10 mouse cellular contexts compared by ENCODE assay signal in genomic region chr4:154910606-154911522, GRCm38 (mm10). TPM values are rescaled to one million over a fixed set of nuclear protein-coding genes. Genes with fewer than 3 reads are reported as not detected.
DNase-seq lines count a peak whose midpoint lies in the region; ATAC-seq and TF ChIP-seq lines count a peak whose summit lies in the region.
"Had no signal": no experiment of that assay in that cellular context is flagged by ENCODE, and none has a peak within 500 bp of the region (broad histone marks: within the 10 kb centered on the region; RNA-seq: fewer than 3 reads in every experiment).

No protein-coding gene starts in this region.

- WGBS in forebrain, embryonic 10.5 days, result 14% methylated on average over 15 of the region's 15 CpGs
- 11% methylated on average over 15 of the region's 15 CpGs for WGBS in forebrain, embryonic 12.5 days
- WGBS in midbrain, embryonic 14.5 days, result 13% methylated on average over 15 of the region's 15 CpGs
- WGBS in midbrain, embryonic 16.5 days, result 11% methylated on average over 15 of the region's 15 CpGs
- WGBS in liver, adult 2 months, result 15% methylated on average over 15 of the region's 15 CpGs
- WGBS in stomach, embryonic 14.5 days, result 25% methylated on average over 15 of the region's 15 CpGs

- no peaks in the 10 kb centered on the region for H3K27me3 ChIP-seq in forebrain, embryonic 10.5 days (ENCODE audit: poor library complexity, severe bottlenecking)
- H3K27me3 ChIP-seq in forebrain, embryonic 12.5 days, result no peaks in the 10 kb centered on the region
- no peaks in the 10 kb centered on the region for H3K27me3 ChIP-seq in midbrain, embryonic 14.5 days (ENCODE audit: control insufficient read depth, insufficient read depth, low read length)
- no peaks in the 10 kb centered on the region for H3K27me3 ChIP-seq in midbrain, embryonic 16.5 days (ENCODE audit: control insufficient read depth, insufficient read depth, low read depth, low read length)
- H3K27me3 ChIP-seq in liver, adult 2 months (ENCODE audit: control insufficient read depth, insufficient read depth, low read length), result no peaks in the 10 kb centered on the region
- H3K27me3 ChIP-seq in stomach, embryonic 14.5 days (ENCODE audit: control insufficient read depth, insufficient read depth, low read length), result no peaks in the 10 kb centered on the region
- H3K27me3 ChIP-seq: embryonic facial prominence, embryonic 12.5 days had no signal

- H3K27ac ChIP-seq in forebrain, embryonic 10.5 days, result peak overlapping the region; percentile 60
- no peak overlapping the region for H3K27ac ChIP-seq in forebrain, embryonic 12.5 days
- H3K27ac ChIP-seq in midbrain, embryonic 14.5 days (replicated peaks; ENCODE audit: low read depth, low read length), result 0 out of 2 replicates have a peak overlapping the region, but pooled peaks have one; percentile 8
- no peak overlapping the region for H3K27ac ChIP-seq in midbrain, embryonic 16.5 days (ENCODE audit: low read length)
- peak overlapping the region; percentile 63 for H3K27ac ChIP-seq in liver, adult 2 months (replicated peaks; ENCODE audit: insufficient read depth, low read depth, low read length)
- peak overlapping the region; percentile 45; the same call in 1 of the 2 replicates for H3K27ac ChIP-seq in stomach, embryonic 14.5 days (ENCODE audit: low read length)
- H3K27ac ChIP-seq: embryonic facial prominence, embryonic 12.5 days had no signal

- peak overlapping the region; percentile 26 for H3K4me3 ChIP-seq in forebrain, embryonic 10.5 days
- H3K4me3 ChIP-seq in forebrain, embryonic 12.5 days (replicated peaks), result no peak overlapping the region
- no peak overlapping the region for H3K4me3 ChIP-seq in midbrain, embryonic 14.5 days (replicated peaks; ENCODE audit: low read depth, low read length)
- H3K4me3 ChIP-seq in midbrain, embryonic 16.5 days (ENCODE audit: low read depth, low read length), result no peak overlapping the region
- H3K4me3 ChIP-seq in liver, adult 2 months (ENCODE audit: insufficient read depth, low read depth, low read length), result no peak overlapping the region
- H3K4me3 ChIP-seq in stomach, embryonic 14.5 days (ENCODE audit: low read depth, low read length), result no peak overlapping the region
- H3K4me3 ChIP-seq: embryonic facial prominence, embryonic 12.5 days had no signal

- H3K79me2 ChIP-seq in liver, adult 2 months (ENCODE audit: control insufficient read depth, insufficient read depth, low read length), result no peaks in the 10 kb centered on the region

- no peaks in the 10 kb centered on the region for H3K9me3 ChIP-seq in forebrain, embryonic 10.5 days
- no peaks in the 10 kb centered on the region for H3K9me3 ChIP-seq in forebrain, embryonic 12.5 days
- no peaks in the 10 kb centered on the region for H3K9me3 ChIP-seq in midbrain, embryonic 14.5 days (ENCODE audit: control insufficient read depth, low read length)
- H3K9me3 ChIP-seq in midbrain, embryonic 16.5 days (replicated peaks; ENCODE audit: control insufficient read depth, low read length, poor library complexity, severe bottlenecking), result no peaks in the 10 kb centered on the region
- no peaks in the 10 kb centered on the region for H3K9me3 ChIP-seq in stomach, embryonic 14.5 days (ENCODE audit: control insufficient read depth, low read depth, low read length)
- H3K9me3 ChIP-seq: embryonic facial prominence, embryonic 12.5 days had no signal

- DNase-seq in forebrain, embryonic 10.5 days (ENCODE audit: extremely low spot score, low spot score), result no peak
- DNase-seq in midbrain, embryonic 14.5 days, result no peak
- peak; percentile 95 for DNase-seq in liver, adult 2 months (ENCODE audit: extremely low read depth, low read depth, low spot score)
- DNase-seq in B cell, adult 2 months, result no peak
- DNase-seq in layer of hippocampus, adult 18-20 months (ENCODE audit: low spot score in 2 of 2), result no peak

- ATAC-seq in forebrain, embryonic 12.5 days (ENCODE audit: low FRiP score), result no peak
- no peak for ATAC-seq in midbrain, embryonic 14.5 days (ENCODE audit: low FRiP score, low TSS enrichment)
- no peak for ATAC-seq in midbrain, embryonic 16.5 days
- no peak for ATAC-seq in stomach, embryonic 14.5 days (ENCODE audit: insufficient number of reproducible peaks, insufficient read depth, low FRiP score, low read depth)

- no peaks in the 10 kb centered on the region for H3K36me3 ChIP-seq in forebrain, embryonic 10.5 days (replicated peaks)
- no peaks in the 10 kb centered on the region for H3K36me3 ChIP-seq in forebrain, embryonic 12.5 days (replicated peaks)
- no peaks in the 10 kb centered on the region for H3K36me3 ChIP-seq in midbrain, embryonic 14.5 days (ENCODE audit: control insufficient read depth, insufficient read depth, low read length)
- H3K36me3 ChIP-seq in midbrain, embryonic 16.5 days (ENCODE audit: control insufficient read depth, insufficient read depth, low read length), result no peaks in the 10 kb centered on the region
- no peaks in the 10 kb centered on the region for H3K36me3 ChIP-seq in liver, adult 2 months (ENCODE audit: control insufficient read depth, insufficient read depth, low read length)
- H3K36me3 ChIP-seq in stomach, embryonic 14.5 days (ENCODE audit: control insufficient read depth, insufficient read depth, low read length), result no peaks in the 10 kb centered on the region
- H3K36me3 ChIP-seq: embryonic facial prominence, embryonic 12.5 days had no signal

- no peak overlapping the region for H3K4me2 ChIP-seq in forebrain, embryonic 12.5 days
- H3K4me2 ChIP-seq in midbrain, embryonic 14.5 days (ENCODE audit: low read length), result no peak overlapping the region
- no peak overlapping the region for H3K4me2 ChIP-seq in midbrain, embryonic 16.5 days (ENCODE audit: low read length)
- 0 out of 2 replicates have a peak overlapping the region, but pooled peaks have one; percentile 17 for H3K4me2 ChIP-seq in stomach, embryonic 14.5 days (replicated peaks; ENCODE audit: low read depth, low read length)
- H3K4me2 ChIP-seq: embryonic facial prominence, embryonic 12.5 days had no signal

- no peak for TF ChIP-seq POLR2A in liver, adult 2 months (IDR thresholded peaks at IDR 0.05; ENCODE audit: extremely low read depth, insufficient read depth, low read length)

- no peak for TF ChIP-seq CTCF in liver, adult 2 months (IDR thresholded peaks at IDR 0.05; ENCODE audit: low read depth, low read length)

- peaks cover 26% of the 10 kb centered on the region for H3K4me1 ChIP-seq in forebrain, embryonic 10.5 days
- H3K4me1 ChIP-seq in forebrain, embryonic 12.5 days, result peaks cover 18% of the 10 kb centered on the region
- 0 out of 2 replicates have a peak, but pooled peaks cover 4% of the 10 kb centered on the region for H3K4me1 ChIP-seq in midbrain, embryonic 14.5 days (ENCODE audit: control insufficient read depth, insufficient read depth, low read length)
- H3K4me1 ChIP-seq in midbrain, embryonic 16.5 days (ENCODE audit: control insufficient read depth, insufficient read depth, low read length), result no peaks in the 10 kb centered on the region
- peaks cover 8% of the 10 kb centered on the region for H3K4me1 ChIP-seq in liver, adult 2 months (ENCODE audit: control insufficient read depth, insufficient read depth, low read length)
- peaks cover 18% of the 10 kb centered on the region for H3K4me1 ChIP-seq in stomach, embryonic 14.5 days (ENCODE audit: control insufficient read depth, insufficient read depth, low read length)

- H3K9ac ChIP-seq in forebrain, embryonic 12.5 days, result no peak overlapping the region
- H3K9ac ChIP-seq in midbrain, embryonic 14.5 days (replicated peaks; ENCODE audit: low read length), result no peak overlapping the region
- no peak overlapping the region for H3K9ac ChIP-seq in midbrain, embryonic 16.5 days (ENCODE audit: low read depth, low read length)
- H3K9ac ChIP-seq in liver, adult 2 months (ENCODE audit: low read depth, low read length), result no peak overlapping the region
- H3K9ac ChIP-seq in stomach, embryonic 14.5 days (replicated peaks; ENCODE audit: low read depth, low read length), result no peak overlapping the region
- H3K9ac ChIP-seq: embryonic facial prominence, embryonic 12.5 days had no signal

RNA-seq across cellular contexts. Expression of gene Fam213b, which starts 11.9 kb away (rescaled TPM):
- 36.1 and 36.3 TPM in 2 replicates for polyA plus RNA-seq in forebrain, embryonic 10.5 days (2016; fragmentation: Nextera tagmentation; extraction: Ambion mirVana)
- 29.8 and 30.3 TPM in 2 replicates for polyA plus RNA-seq in forebrain, embryonic 12.5 days (2016; fragmentation: Nextera tagmentation; extraction: Ambion mirVana)
- polyA plus RNA-seq in midbrain, embryonic 14.5 days (2014; fragmentation: Nextera tagmentation; extraction: Ambion mirVana), result 52.1 and 53.2 TPM in 2 replicates
- polyA plus RNA-seq in midbrain, embryonic 16.5 days (2015; fragmentation: Nextera tagmentation; extraction: Ambion mirVana), result 59.3 and 64.5 TPM in 2 replicates
- 14.8 and 15.2 TPM in 2 replicates for total RNA-seq in liver, adult 2 months (2014; rRNA removed)
- polyA plus RNA-seq in liver, adult 2 months (2012; rRNA removed), result 23.3 and 35.3 TPM in 2 replicates
- 40.1 and 42.5 TPM in 2 replicates for polyA plus RNA-seq in stomach, embryonic 14.5 days (2014; fragmentation: Nextera tagmentation; extraction: Ambion mirVana)
- 10 to 100 TPM; 54.8 to 58.7 TPM for total RNA-seq in layer of hippocampus, adult 18-20 months (2021)

RNA-seq across cellular contexts. Expression of gene Tnfrsf14, which starts 17.5 kb away (rescaled TPM):
- polyA plus RNA-seq in forebrain, embryonic 10.5 days (2016; fragmentation: Nextera tagmentation; extraction: Ambion mirVana), result 0.68 and 0.93 TPM in 2 replicates
- 0.21 and 1.2 TPM in 2 replicates for polyA plus RNA-seq in forebrain, embryonic 12.5 days (2016; fragmentation: Nextera tagmentation; extraction: Ambion mirVana)
- not detected in 2 replicates for polyA plus RNA-seq in midbrain, embryonic 14.5 days (2014; fragmentation: Nextera tagmentation; extraction: Ambion mirVana)
- polyA plus RNA-seq in midbrain, embryonic 16.5 days (2015; fragmentation: Nextera tagmentation; extraction: Ambion mirVana), result 0.42 TPM in 1 of 2 replicates, not detected in the other
- total RNA-seq in liver, adult 2 months (2014; rRNA removed), result 11.2 and 14.4 TPM in 2 replicates
- 25.9 and 55.6 TPM in 2 replicates for polyA plus RNA-seq in liver, adult 2 months (2012; rRNA removed)
- 1.2 and 2.9 TPM in 2 replicates for polyA plus RNA-seq in stomach, embryonic 14.5 days (2014; fragmentation: Nextera tagmentation; extraction: Ambion mirVana)
- total RNA-seq in layer of hippocampus, adult 18-20 months (2021), result 1 to 10 TPM in 1 of 2 experiments, under 1 TPM in 1; 0.94 to 1.2 TPM

RNA-seq across cellular contexts. Expression of gene Mmel1, which starts 41.5 kb away (rescaled TPM):
- 0.09 and 0.14 TPM in 2 replicates for polyA plus RNA-seq in forebrain, embryonic 10.5 days (2016; fragmentation: Nextera tagmentation; extraction: Ambion mirVana)
- 0.08 and 0.19 TPM in 2 replicates for polyA plus RNA-seq in forebrain, embryonic 12.5 days (2016; fragmentation: Nextera tagmentation; extraction: Ambion mirVana)
- polyA plus RNA-seq in midbrain, embryonic 14.5 days (2014; fragmentation: Nextera tagmentation; extraction: Ambion mirVana), result 0.50 and 0.53 TPM in 2 replicates
- polyA plus RNA-seq in midbrain, embryonic 16.5 days (2015; fragmentation: Nextera tagmentation; extraction: Ambion mirVana), result 0.31 and 0.98 TPM in 2 replicates
- 0.07 TPM in 1 of 2 replicates, not detected in the other for total RNA-seq in liver, adult 2 months (2014; rRNA removed)
- polyA plus RNA-seq in liver, adult 2 months (2012; rRNA removed), result 0.04 TPM in 1 of 2 replicates, not detected in the other
- polyA plus RNA-seq in stomach, embryonic 14.5 days (2014; fragmentation: Nextera tagmentation; extraction: Ambion mirVana), result 0.12 TPM in 1 of 2 replicates, not detected in the other
- total RNA-seq in layer of hippocampus, adult 18-20 months (2021), result under 1 TPM; 0.20 to 0.25 TPM

RNA-seq across cellular contexts. Expression of gene Hes5, which starts 49.9 kb away (rescaled TPM):
- polyA plus RNA-seq in forebrain, embryonic 10.5 days (2016; fragmentation: Nextera tagmentation; extraction: Ambion mirVana), result 272 and 295 TPM in 2 replicates
- polyA plus RNA-seq in forebrain, embryonic 12.5 days (2016; fragmentation: Nextera tagmentation; extraction: Ambion mirVana), result 456 and 462 TPM in 2 replicates
- 111 and 123 TPM in 2 replicates for polyA plus RNA-seq in midbrain, embryonic 14.5 days (2014; fragmentation: Nextera tagmentation; extraction: Ambion mirVana)
- 107 and 135 TPM in 2 replicates for polyA plus RNA-seq in midbrain, embryonic 16.5 days (2015; fragmentation: Nextera tagmentation; extraction: Ambion mirVana)
- not detected in 2 replicates for total RNA-seq in liver, adult 2 months (2014; rRNA removed)
- polyA plus RNA-seq in liver, adult 2 months (2012; rRNA removed), result not detected in 2 replicates
- polyA plus RNA-seq in stomach, embryonic 14.5 days (2014; fragmentation: Nextera tagmentation; extraction: Ambion mirVana), result 0.91 and 1.1 TPM in 2 replicates
- 10 to 100 TPM; 15.5 to 25.8 TPM for total RNA-seq in layer of hippocampus, adult 18-20 months (2021)
- polyA plus RNA-seq: C2C12 had no signal

RNA-seq across cellular contexts. Expression of gene Pank4, which starts 53.1 kb away (rescaled TPM):
- 46.8 and 51.8 TPM in 2 replicates for polyA plus RNA-seq in forebrain, embryonic 10.5 days (2016; fragmentation: Nextera tagmentation; extraction: Ambion mirVana)
- polyA plus RNA-seq in forebrain, embryonic 12.5 days (2016; fragmentation: Nextera tagmentation; extraction: Ambion mirVana), result 46.7 and 51.8 TPM in 2 replicates
- polyA plus RNA-seq in midbrain, embryonic 14.5 days (2014; fragmentation: Nextera tagmentation; extraction: Ambion mirVana), result 30.6 and 38.8 TPM in 2 replicates
- 42.1 and 45.5 TPM in 2 replicates for polyA plus RNA-seq in midbrain, embryonic 16.5 days (2015; fragmentation: Nextera tagmentation; extraction: Ambion mirVana)
- 13.5 and 13.6 TPM in 2 replicates for total RNA-seq in liver, adult 2 months (2014; rRNA removed)
- polyA plus RNA-seq in liver, adult 2 months (2012; rRNA removed), result 13.0 and 19.5 TPM in 2 replicates
- 48.3 and 50.4 TPM in 2 replicates for polyA plus RNA-seq in stomach, embryonic 14.5 days (2014; fragmentation: Nextera tagmentation; extraction: Ambion mirVana)
- total RNA-seq in layer of hippocampus, adult 18-20 months (2021), result 10 to 100 TPM; 36.0 to 37.7 TPM

Comparison
In these comparisons a context has a peak if more than half of its experiments do, and no peak if none do; other contexts are left out.
1. H3K27ac ChIP-seq: peak in forebrain, embryonic 10.5 days (single experiment), midbrain, embryonic 14.5 days (single experiment), liver, adult 2 months (single experiment) and stomach, embryonic 14.5 days (single experiment); none in forebrain, embryonic 12.5 days (single experiment) and midbrain, embryonic 16.5 days (single experiment).